Mouse (Mus musculus) ES-E14 (cell line): ENCODE measurements at regions not wholly inside any gene's neighbourhood (a gene's known extent, or its start where the extent isn't known, plus 50 kb on each side); places are given as distances from the start of the nearest gene placed in this dataset.

ENCODE experiments used
- DNase-seq: peaks from one replicate; pipeline ENCODE4 v3.0.0-alpha.2; 2013; ENCODE audit warnings: low read depth, low spot score
- H3K27ac ChIP-seq: 2 replicates; pipeline ENCODE4 v1.5.1; 2012; ENCODE audit warnings: low read depth, mild to moderate bottlenecking, low read length, moderate library complexity, mixed read lengths; ENCODE audit not compliant: poor library complexity, insufficient read depth, severe bottlenecking
- H3K36me3 ChIP-seq: 2 replicates; pipeline ENCODE4 v1.6.1; 2012; ENCODE audit warnings: mild to moderate bottlenecking, low read length, moderate library complexity, mixed read lengths; ENCODE audit not compliant: control insufficient read depth, poor library complexity, insufficient read depth, severe bottlenecking
- H3K4me1 ChIP-seq, 2 experiments: fragments of 150-350 bp in 1 of 2; sonication (generic) in 1 of 2; 2 replicates each; pipeline ENCODE4 v1.6.1; 2012; ENCODE audit warnings: low read length in 2 of 2, mild to moderate bottlenecking in 1 of 2, mixed read lengths in 1 of 2; ENCODE audit not compliant: control insufficient read depth in 2 of 2, insufficient read depth in 2 of 2, poor library complexity in 1 of 2
- H3K4me3 ChIP-seq, 2 experiments: fragments of 150-350 bp in 1 of 2; sonication (generic) in 1 of 2; 2 replicates each; pipeline ENCODE4 v1.5.1; 2012; ENCODE audit warnings: low read length in 2 of 2, low read depth in 1 of 2, mild to moderate bottlenecking in 1 of 2, mixed read lengths in 1 of 2; ENCODE audit not compliant: insufficient read depth in 1 of 2, poor library complexity in 1 of 2, severe bottlenecking in 1 of 2
- H3K9ac ChIP-seq: 2 replicates; pipeline ENCODE4 v1.6.1; 2012; ENCODE audit warnings: low read depth, mild to moderate bottlenecking, low read length, mixed read lengths; ENCODE audit not compliant: poor library complexity, insufficient read depth, severe bottlenecking
- H3K9me3 ChIP-seq: fragments of 150-350 bp; sonication (generic); 2 replicates; pipeline ENCODE4 v1.6.1; 2012; ENCODE audit warnings: low read depth, mild to moderate bottlenecking, low read length; ENCODE audit not compliant: control insufficient read depth, insufficient read depth
- CHD2 ChIP-seq: IDR thresholded peaks from 2 replicates; pipeline ENCODE4 v1.6.1; 2014; ENCODE audit warnings: mild to moderate bottlenecking, low read depth, low read length, inconsistent platforms
- HCFC1 ChIP-seq: IDR thresholded peaks from 2 replicates; pipeline ENCODE4 v1.6.1; 2012; ENCODE audit warnings: low read length, inconsistent platforms, borderline replicate concordance; ENCODE audit not compliant: insufficient read depth
- MAFK ChIP-seq: IDR thresholded peaks from 2 replicates; pipeline ENCODE4 v1.6.1; 2014; ENCODE audit warnings: mild to moderate bottlenecking, low read depth, low read length, inconsistent platforms; ENCODE audit not compliant: insufficient read depth
- ZC3H11A ChIP-seq: IDR thresholded peaks from 2 replicates; pipeline ENCODE4 v1.6.1; 2012; ENCODE audit warnings: low read depth, mild to moderate bottlenecking, inconsistent platforms, low read length, borderline replicate concordance
- ZNF384 ChIP-seq: IDR thresholded peaks from 2 replicates; pipeline ENCODE4 v1.6.1; 2012; ENCODE audit warnings: low read depth, low read length, inconsistent platforms
- in situ Hi-C, 2 experiments: fragments of 600-800 bp; cut with MboI; formaldehyde crosslinking; loops; one replicate each; pipeline ENCODE4 v1.15.1; 2025; ENCODE audit warnings: low sequenced_read_pairs in 2 of 2, inconsistent platforms in 1 of 2; ENCODE audit not compliant: unreplicated experiment in 2 of 2

DNA sequence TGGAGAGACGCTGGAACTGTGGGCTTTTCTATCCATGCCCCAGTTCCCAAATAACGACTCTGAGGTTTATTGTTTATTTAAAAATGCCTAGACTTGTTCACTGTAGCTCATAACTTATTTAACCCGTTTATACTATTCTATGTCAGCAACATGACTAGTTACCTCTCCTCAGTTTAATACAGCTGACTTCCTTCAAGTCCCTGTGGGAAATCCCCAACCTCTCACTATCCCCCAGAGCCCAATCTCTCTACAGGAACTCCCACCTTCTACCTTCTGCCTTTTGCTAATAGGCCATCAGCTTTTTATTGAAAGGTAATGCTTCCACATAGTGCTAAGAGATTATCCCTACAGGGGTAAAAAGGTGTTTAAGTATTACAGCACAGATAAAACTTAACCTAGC, 109.5 kb downstream of the Akap11 start:
- no peak overlapping the region for H3K4me3 ChIP-seq
- no peak overlapping the region for H3K27ac ChIP-seq
- no peak for DNase-seq
- H3K36me3 ChIP-seq = no peaks in the 10 kb centered on the region
- no peak for TF ChIP-seq HCFC1
- H3K9me3 ChIP-seq = no peaks in the 10 kb centered on the region
- H3K9ac ChIP-seq = no peak overlapping the region
- H3K4me1 ChIP-seq = no peaks in the 10 kb centered on the region
- in situ Hi-C loops = no loop called here

DNA sequence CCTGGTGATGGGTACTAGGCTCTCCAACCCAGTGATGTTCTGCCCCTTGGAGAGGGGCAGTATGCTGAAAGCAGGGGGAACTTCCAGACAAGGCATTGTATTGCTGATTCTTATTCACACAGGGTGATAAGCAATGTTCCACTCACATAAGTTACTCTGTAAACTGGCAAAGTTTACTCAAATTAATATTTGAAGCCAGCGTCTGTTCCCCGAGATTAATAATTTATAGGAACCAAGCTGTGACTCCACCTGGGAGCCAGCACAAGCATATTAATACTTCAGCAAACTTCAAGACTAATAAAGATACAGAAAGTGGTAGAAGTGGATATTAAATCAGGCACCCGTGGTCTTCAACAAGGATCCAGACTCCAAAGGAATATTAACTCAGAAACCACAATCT, 114.0 kb downstream of the Akap11 start:
- Histone ChIP-seq H3K27ac (no peak overlapping the region), H3K9me3 (no peaks in the 10 kb centered on the region), H3K9ac (no peak overlapping the region), H3K4me1 (no peaks in the 10 kb centered on the region; a peak in 1 of 4 replicates), H3K36me3 (no peaks in the 10 kb centered on the region), H3K4me3 (no peak overlapping the region)
- in situ Hi-C loops = no loop called here
- TF ChIP-seq HCFC1 = no peak
- no peak for TF ChIP-seq MAFK
- no peak for TF ChIP-seq ZNF384
- TF ChIP-seq CHD2 = no peak
- TF ChIP-seq ZC3H11A = no peak
- no peak for DNase-seq

DNA sequence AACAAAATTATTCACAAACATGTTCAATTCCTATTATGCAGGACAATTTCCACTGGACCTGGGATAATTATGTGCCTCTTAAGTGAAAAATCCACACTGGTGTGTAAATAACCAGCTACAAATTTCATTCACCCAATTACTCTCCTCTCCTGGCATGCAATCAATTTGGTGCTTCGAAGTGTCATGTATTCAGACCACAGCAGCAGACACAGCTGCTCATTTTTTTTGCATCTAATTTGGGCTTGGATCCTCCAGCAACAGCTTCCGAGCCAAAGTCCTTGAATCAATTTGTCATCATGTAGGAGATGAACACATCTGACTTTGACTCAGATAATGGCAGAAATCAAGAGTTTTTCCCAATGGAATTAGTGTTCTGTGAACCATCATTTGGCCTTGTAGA, 113.1 kb upstream of the Tnfsf11 start:
- H3K36me3 ChIP-seq = no peaks in the 10 kb centered on the region
- H3K4me1 ChIP-seq = no peaks in the 10 kb centered on the region; a peak in 1 of 4 replicates
- in situ Hi-C loops = no loop called here
- no peak for TF ChIP-seq CHD2
- no peak for TF ChIP-seq ZC3H11A
- no peak for TF ChIP-seq MAFK
- no peak for TF ChIP-seq HCFC1
- no peak for TF ChIP-seq ZNF384
- H3K9ac ChIP-seq = no peak overlapping the region
- H3K27ac ChIP-seq = no peak overlapping the region
- no peak overlapping the region for H3K4me3 ChIP-seq
- DNase-seq = no peak
- no peaks in the 10 kb centered on the region for H3K9me3 ChIP-seq

DNA sequence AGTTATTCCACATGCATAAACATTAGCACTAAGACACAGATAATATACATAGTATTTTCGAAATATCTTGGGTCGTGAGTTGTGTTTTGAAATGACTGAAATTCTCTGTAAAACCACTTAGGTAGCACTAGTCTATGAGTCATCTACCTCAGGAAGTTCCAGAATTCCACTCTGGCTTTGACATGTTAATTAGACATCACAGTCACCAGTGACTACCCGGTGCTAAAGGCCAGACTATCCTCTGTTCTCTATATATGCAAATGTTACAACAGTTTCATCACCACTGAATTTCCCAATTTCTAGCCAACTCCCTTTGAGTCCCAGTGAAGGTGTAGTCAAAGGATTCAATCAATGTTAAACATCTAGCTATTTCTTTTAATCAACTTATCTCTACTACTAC, 112.3 kb upstream of the Tnfsf11 start:
- Histone ChIP-seq H3K36me3 (no peaks in the 10 kb centered on the region), H3K9ac (no peak overlapping the region), H3K4me3 (no peak overlapping the region), H3K4me1 (no peaks in the 10 kb centered on the region; a peak in 1 of 4 replicates), H3K27ac (no peak overlapping the region), H3K9me3 (no peaks in the 10 kb centered on the region)
- in situ Hi-C loops = no loop called here
- DNase-seq = no peak
- TF ChIP-seq CHD2 = no peak
- no peak for TF ChIP-seq MAFK
- TF ChIP-seq ZC3H11A = no peak
- no peak for TF ChIP-seq HCFC1
- TF ChIP-seq ZNF384 = no peak

DNA sequence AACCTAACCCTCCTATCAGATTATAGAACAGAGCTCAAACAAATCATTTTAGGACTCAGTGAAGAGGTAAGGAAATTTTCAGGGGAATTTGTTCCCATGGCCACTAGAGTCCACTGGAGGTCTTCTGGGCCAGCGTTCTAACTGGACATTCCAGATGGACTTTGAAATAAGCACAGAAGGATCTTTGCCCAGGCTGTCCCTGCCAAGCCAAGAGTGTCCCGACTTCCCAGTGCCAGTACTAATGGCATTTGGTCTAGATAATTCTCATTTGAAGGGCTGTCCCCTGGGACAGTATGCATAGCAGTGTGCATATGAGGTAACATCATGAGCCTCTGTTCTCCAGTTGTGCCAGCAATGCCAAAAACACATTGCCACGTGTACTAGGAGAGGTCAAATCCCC, 97.7 kb upstream of the Tnfsf11 start:
- Histone ChIP-seq H3K4me1 (no peaks in the 10 kb centered on the region), H3K4me3 (no peak overlapping the region), H3K9ac (no peak overlapping the region), H3K36me3 (no peaks in the 10 kb centered on the region), H3K9me3 (no peaks in the 10 kb centered on the region), H3K27ac (no peak overlapping the region)
- in situ Hi-C loops = no loop called here
- TF ChIP-seq ZNF384 (no peak), ZC3H11A (no peak)
- DNase-seq = no peak
